Mouse (Mus musculus) mouse trophoblast stem cell (cell line): ENCODE results near the gene Tespa1.
"Not testable (repeated sequence)": the region's sequence is repeated elsewhere in the genome, so short reads cannot be mapped to it uniquely, and the experiment has no call there.

Experiments used
- in situ Hi-C, 2 experiments: fragments of 300-500 bp; cut with MseI, MboI; formaldehyde crosslinking; loops; 2 replicates in 1 of 2; 3 replicates in 1 of 2; pipeline ENCODE4 v1.15.1; 2025

Gene Tespa1

GRCm38 (mm10) chr10:130322637-130323036, at the start of gene Tespa1:
Gene Tespa1, plus strand, starts transcription at chr10:130322870.
- in situ Hi-C loops: no loop called here

DNA sequence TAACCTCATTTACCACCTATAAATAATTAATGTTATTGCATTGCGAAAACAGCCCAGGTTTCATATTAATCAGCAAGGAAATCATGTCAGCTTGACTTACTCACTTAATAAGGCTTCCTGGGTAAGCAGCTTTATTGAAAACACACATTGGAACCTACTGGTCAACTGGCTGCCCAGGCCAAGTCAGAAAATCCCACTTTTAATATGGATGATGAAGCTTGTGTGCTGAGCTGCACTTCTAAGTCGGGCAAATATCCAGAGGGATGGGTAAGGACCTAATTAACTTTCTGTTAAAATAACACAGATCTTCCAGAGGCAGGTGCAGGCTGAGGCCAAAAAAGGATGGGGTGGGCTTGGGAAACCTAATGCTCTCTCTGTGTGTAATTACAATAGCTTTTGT, 46.9 kb upstream of the Tespa1 start:
- in situ Hi-C loops: no loop called here

DNA sequence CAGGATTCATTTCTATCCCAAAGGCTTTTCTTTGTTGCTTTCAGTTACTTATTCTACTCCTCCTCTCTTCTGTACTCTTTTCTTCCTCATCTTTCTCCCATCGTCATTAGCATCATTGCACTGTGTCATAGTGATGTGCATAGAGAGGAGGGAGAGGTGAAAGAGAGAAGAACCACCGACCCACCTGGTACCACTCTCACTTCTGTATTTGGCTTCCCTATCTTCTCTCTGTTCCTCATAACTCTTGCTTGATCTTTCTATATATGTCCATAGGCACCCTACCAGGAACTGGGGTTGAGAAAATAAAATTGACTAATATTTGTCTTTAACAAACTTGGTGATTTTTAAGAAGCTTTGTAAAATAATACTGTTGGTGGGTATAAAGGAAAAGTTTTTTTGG, 46.2 kb upstream of the Tespa1 start:
- in situ Hi-C loops: no loop called here

- in situ Hi-C loops: no loop called here
Measured at GRCm38 (mm10) chr10:130280066-130280465, 42.6 kb upstream of the Tespa1 start, which contains the start of gene Neurod4. Gene Neurod4, minus strand, starts transcription at chr10:130280240.

DNA sequence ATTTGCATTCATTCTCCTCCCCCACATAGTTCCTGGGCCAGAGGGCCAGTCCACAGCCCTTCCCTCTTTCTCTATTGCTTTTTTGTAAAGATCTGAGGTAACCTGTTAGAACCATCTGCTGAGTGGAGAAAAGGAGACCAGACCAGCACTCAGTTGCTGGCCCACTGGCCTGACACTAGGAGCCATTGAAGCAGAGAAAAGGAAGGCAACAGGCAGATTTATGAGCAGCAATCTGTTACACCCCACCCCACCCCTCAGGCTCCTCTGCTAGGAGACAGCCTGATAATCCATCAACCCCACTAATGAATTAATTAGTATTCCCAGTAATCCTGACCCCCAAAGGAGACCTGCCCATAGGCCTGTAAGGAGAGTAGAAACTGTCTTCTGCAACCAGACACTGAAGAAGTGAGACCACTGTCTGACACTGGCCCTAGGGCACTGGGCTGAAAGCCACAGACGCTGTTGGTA, 40.7 kb upstream of the Tespa1 start:
- in situ Hi-C loops: no loop called here

DNA sequence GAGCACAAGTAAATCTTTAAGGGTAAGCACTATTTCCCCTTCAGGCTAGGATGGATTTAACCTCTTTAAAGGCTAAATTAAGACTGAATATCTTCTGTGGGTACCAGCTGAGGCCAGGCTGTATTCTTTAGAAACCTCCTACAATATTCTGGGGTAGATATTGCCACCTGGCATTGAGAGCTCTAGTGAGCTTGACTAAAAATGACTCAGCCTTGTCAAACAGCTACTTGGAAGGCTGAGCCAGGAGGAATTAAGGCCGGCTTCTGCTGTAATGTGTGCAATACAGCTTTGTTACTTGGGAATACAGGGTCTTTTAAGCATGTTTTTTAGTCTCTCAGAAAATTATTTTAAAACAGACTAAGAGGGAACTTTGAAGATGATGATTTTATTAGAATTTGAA, 35.5 kb upstream of the Tespa1 start:
- in situ Hi-C loops: no loop called here

GRCm38 (mm10) chr10:130288007-130288406, 34.7 kb upstream of the Tespa1 start:
- in situ Hi-C loops: no loop called here

DNA sequence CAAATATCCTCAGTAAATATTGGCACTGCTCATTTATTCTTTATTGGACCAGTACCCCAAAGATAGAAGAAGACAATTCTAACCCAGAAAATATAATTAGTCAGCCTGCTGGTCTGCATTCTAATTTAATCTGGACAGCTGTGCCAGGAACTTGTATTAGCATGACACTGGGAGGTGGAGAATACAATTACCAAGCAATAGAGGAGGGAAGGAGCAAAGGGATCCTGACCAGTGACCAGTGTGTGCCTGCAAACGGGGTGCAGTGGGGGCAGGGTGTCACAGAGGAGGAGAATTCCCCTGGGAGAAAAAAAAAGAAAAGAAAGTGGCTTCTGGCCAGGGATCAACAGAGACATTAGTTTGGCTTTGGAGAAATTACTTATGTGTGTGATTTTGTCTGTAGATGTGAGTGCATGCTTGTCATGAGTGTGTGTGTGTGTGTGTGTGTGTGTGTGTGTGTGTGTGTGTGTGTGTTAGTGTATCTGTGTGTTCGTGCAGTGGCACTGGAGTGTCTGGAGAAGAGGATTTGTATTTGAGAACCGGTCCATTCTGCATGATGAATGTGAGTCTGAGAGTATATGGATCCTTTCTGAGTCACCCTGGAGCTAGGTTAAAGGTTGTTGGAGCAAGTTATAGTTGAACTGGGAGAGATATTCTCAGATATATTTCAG, 28.8 kb upstream of the Tespa1 start:
- in situ Hi-C loops: no loop called here

- in situ Hi-C loops: loop anchor here (5.0 kb wide), 2 partner anchors 66 to 71 kb away; no protein-coding TSS in a partner anchor
Measured at GRCm38 (mm10) chr10:130298748-130299147, 23.9 kb upstream of the Tespa1 start.

DNA sequence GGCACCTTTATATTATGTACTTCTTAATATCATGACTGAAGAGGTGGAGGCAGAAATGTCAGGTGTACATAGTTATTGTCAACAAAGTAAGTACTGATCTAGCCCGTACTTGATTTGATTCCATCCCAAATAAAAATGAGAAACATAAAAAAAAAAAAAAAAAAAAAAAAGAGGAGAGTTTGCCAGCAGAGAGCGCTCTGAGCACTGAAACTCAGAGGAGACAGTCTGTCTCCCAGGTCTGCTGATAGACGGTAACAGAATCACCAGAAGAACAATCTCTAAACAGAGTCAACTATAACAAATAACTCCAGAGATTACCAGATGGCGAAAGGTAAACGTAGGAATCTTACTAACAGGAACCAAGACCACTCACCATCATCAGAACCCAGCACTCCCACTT, 18.5 kb upstream of the Tespa1 start:
- in situ Hi-C loops: not testable (repeated sequence)

GRCm38 (mm10) chr10:130311534-130312227, 11.0 kb upstream of the Tespa1 start:
- in situ Hi-C loops: no loop called here

DNA sequence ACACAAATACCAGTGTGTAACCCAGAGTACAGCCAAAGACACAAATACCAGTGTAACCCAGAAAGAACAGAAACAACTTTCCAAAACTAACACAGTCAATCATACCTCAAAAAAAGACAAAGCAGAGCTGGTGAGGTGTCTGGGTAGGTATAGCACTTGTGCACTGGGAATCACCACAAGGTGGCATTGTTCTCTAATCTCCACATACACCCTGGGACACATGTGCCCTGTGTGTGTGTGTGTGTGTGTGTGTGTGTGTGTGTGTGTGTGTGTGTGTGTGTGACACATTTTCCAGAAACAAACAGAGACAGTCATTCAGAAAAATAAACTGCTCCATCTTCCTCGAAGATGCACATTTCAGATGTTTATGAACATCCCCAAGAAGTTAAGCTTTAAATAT, 9.1 kb upstream of the Tespa1 start:
- in situ Hi-C loops: no loop called here

DNA sequence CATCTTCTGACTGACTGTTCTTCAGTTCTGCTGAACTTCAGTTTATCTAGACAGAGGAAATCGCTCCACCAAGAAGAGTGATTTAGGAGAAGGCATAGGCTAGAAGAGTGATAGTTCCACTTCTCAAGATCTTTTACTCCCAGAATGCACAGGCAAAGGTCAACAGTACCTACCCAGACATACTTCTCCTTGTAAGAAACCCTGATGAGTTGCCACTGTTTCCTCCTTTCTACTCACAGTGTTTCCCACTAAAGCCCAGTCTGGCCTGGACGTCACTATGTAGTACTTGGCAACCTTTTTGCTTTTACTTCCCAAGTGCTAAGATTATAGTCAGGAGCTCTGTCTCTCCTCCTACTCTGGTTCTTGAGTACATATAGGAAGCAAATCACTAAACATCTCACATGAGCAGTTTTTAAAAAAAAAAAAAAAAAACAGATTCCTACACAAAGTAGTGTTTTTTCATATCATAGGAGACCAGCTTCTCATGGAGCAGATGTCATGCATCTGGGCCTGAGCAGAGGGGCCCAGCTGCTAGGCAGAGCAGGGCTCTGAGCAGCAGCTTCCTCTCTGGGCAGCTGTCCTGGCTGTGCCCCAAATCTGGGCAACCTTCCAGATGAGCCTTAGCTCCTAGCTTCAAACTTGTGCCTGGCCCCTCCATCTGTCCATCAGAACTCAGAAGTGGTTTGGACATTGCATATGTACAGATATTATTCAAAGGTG, 8.4 kb upstream of the Tespa1 start:
- in situ Hi-C loops: no loop called here

DNA sequence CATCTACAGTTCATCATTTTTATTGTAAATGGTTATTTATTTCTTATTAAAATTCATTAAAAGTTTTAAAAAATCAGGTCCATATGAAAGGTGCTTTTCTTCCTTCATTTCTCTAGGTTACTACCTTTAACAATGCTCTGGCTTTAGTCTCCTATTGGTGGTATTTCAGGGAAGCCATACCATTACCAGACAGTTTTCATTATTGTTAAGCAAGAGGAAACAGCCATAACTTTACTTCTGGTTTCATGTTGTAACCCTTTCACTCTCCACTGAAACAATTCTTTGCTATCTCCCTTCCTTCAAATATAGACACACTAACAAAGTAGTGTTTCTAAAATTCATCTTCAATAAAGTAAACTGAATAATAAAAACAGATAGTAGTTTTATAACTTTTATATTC, 6.8 kb upstream of the Tespa1 start:
- in situ Hi-C loops: no loop called here

GRCm38 (mm10) chr10:130318720-130319119, 4.0 kb upstream of the Tespa1 start:
- in situ Hi-C loops: no loop called here

DNA sequence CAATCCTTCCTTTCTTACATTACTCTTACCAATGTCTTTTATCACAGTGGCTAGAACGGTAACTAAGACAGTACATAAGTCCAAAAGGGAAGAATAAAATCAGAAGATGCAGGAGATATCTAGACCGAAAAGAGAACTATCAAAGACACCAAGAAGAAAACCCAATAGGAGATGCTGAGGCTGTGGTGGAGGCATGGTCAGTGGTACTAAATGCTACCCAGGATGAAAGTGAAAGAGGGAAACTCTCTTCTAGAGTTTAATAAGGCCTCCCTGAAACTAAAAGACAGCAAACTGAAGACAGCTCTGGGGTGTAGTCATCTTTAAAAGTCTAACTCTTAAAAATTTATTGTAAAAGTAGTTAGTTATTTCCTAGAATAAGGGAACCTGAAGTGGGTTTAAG, 2.0 kb upstream of the Tespa1 start:
- in situ Hi-C loops: no loop called here

GRCm38 (mm10) chr10:130322062-130322461, 608 bp upstream of the Tespa1 start:
- in situ Hi-C loops: no loop called here

- in situ Hi-C loops: no loop called here
Measured at GRCm38 (mm10) chr10:130324243-130324642, 1.6 kb downstream of the Tespa1 start.

- in situ Hi-C loops: no loop called here
Measured at GRCm38 (mm10) chr10:130330711-130331110, 8.0 kb downstream of the Tespa1 start.

DNA sequence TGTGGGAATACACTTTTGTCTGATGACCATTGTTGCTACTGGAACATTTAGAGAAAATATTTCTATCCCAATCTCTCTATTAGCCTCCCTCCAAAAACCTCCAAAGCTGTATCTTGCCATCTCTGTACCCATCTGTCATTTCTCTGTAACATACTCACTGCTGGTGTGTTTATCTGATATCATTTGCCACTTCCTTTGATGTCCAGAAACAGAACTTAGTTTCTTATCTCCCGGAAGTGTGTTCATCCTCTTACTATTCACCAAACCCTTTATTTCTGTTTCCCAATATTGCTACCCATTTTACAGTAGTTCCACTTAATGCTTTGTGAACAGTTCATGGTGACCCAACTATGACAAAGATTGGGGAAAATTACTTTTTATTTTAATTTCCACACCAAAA, 13.7 kb downstream of the Tespa1 start:
- in situ Hi-C loops: no loop called here

DNA sequence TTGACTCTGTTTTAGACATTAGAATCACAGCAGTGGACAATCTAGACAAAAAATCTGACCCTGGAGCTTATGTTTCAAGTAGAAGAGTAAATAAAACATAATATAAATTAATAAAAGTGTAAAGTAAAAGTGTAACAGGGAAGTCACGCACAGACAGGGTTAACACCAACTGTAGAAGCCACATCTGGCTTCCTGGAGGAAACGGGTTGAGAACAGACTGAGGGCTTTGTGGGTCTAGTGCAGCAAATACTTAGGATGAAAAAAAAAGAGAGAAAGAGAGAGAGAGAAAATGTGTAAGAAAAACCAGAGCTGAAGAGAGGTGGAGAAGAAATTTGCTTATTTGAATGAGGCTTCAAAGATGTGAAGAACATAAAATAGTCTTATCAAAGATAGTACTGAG, 14.9 kb downstream of the Tespa1 start:
- in situ Hi-C loops: no loop called here

DNA sequence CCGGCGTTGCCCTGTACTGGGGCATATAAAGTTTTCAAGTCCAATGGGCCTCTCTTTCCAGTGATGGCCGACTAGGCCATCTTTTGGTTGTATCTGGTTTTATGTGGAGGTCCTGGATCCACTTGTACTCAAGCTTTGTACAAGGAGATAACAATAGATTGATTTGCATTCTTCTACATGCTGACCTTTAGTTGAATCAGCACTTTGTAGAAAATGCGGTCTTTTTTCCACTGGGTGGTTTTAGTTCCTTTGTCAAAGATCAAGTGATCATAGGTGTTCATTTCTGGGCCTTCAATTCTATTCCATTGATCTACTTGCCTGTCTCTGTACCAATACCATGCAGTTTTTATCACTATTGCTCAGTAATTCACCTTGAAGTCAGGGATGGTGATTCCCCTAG, 17.4 kb downstream of the Tespa1 start:
- in situ Hi-C loops: not testable (repeated sequence)

DNA sequence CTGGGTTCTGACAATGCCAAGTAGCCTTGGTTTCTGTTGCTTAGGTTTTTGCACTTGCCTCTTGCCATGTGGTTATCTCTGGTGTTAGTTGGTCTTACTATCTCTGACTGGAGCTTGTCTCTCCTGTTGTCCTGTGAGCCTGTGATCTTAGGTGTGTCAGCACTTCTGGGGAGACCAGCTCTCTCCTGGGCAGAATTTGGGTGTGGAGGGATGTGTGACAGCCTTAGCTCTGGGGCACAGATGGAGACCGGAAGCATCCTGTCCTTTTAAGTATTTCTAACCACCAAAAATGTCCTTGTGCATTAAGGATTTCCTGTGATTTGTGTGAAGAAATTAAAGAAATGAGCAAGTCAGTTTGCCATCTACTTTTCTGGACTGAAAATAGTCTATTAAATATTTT, 21.4 kb downstream of the Tespa1 start:
- in situ Hi-C loops: no loop called here
